Mouse (Mus musculus): Measurements from ENCODE around the gene Tmem14c.
"Not testable (repeated sequence)": the region's sequence is repeated elsewhere in the genome, so short reads cannot be mapped to it uniquely, and the experiment has no call there.

The Tmem14c gene

GRCm38 (mm10) chr13:41015829-41016634 is at the start of gene Tmem14c:
Tmem14c (plus strand) TSS chr13:41016292.
- in situ Hi-C loops (cut with MboI; ENCODE audit: low sequenced_read_pairs), result no loop called here

GRCm38 (mm10) chr13:40967609-40968008 is 48.5 kb upstream of the Tmem14c start:
- in situ Hi-C loops (cut with MboI; ENCODE audit: low sequenced_read_pairs), result no loop called here

GRCm38 (mm10) chr13:40968564-40968963 is 47.5 kb upstream of the Tmem14c start:
- in situ Hi-C loops (cut with MboI; ENCODE audit: low sequenced_read_pairs), result no loop called here

GRCm38 (mm10) chr13:40969761-40970390 is 46.2 kb upstream of the Tmem14c start:
- in situ Hi-C loops (cut with MboI; ENCODE audit: low sequenced_read_pairs), result no loop called here

GRCm38 (mm10) chr13:40971261-40971660 is 44.8 kb upstream of the Tmem14c start:
- in situ Hi-C loops (cut with MboI; ENCODE audit: low sequenced_read_pairs), result no loop called here

- in situ Hi-C loops (cut with MboI; ENCODE audit: low sequenced_read_pairs), result no loop called here
Observed at GRCm38 (mm10) chr13:40971831-40972230, 44.3 kb upstream of the Tmem14c start.

GRCm38 (mm10) chr13:40972976-40973375 is 43.1 kb upstream of the Tmem14c start:
- in situ Hi-C loops (cut with MboI; ENCODE audit: low sequenced_read_pairs), result no loop called here

GRCm38 (mm10) chr13:40977609-40978008 is 38.5 kb upstream of the Tmem14c start:
- in situ Hi-C loops (cut with MboI; ENCODE audit: low sequenced_read_pairs), result no loop called here

GRCm38 (mm10) chr13:40978652-40979051 is 37.4 kb upstream of the Tmem14c start:
- in situ Hi-C loops (cut with MboI; ENCODE audit: low sequenced_read_pairs), result no loop called here

- in situ Hi-C loops (cut with MboI; ENCODE audit: low sequenced_read_pairs), result no loop called here
Observed at GRCm38 (mm10) chr13:40979321-40979720, 36.8 kb upstream of the Tmem14c start.

GRCm38 (mm10) chr13:40982759-40983158 is 33.3 kb upstream of the Tmem14c start:
- in situ Hi-C loops (cut with MboI; ENCODE audit: low sequenced_read_pairs), result no loop called here

- in situ Hi-C loops (cut with MboI; ENCODE audit: low sequenced_read_pairs), result no loop called here
Observed at GRCm38 (mm10) chr13:40986081-40986480, 30.0 kb upstream of the Tmem14c start.

- in situ Hi-C loops (cut with MboI; ENCODE audit: low sequenced_read_pairs), result not testable (repeated sequence)
Observed at GRCm38 (mm10) chr13:40987608-40988303, 28.3 kb upstream of the Tmem14c start.

- in situ Hi-C loops (cut with MboI; ENCODE audit: low sequenced_read_pairs), result no loop called here
Observed at GRCm38 (mm10) chr13:40988418-40988817, 27.7 kb upstream of the Tmem14c start.

- in situ Hi-C loops (cut with MboI; ENCODE audit: low sequenced_read_pairs), result no loop called here
Observed at GRCm38 (mm10) chr13:40994487-40995263, 21.4 kb upstream of the Tmem14c start.

- in situ Hi-C loops (cut with MboI; ENCODE audit: low sequenced_read_pairs), result not testable (repeated sequence)
Observed at GRCm38 (mm10) chr13:40998537-40998936, 17.6 kb upstream of the Tmem14c start.

- in situ Hi-C loops (cut with MboI; ENCODE audit: low sequenced_read_pairs), result no loop called here
Observed at GRCm38 (mm10) chr13:41000140-41000925, 15.8 kb upstream of the Tmem14c start.

- in situ Hi-C loops (cut with MboI; ENCODE audit: low sequenced_read_pairs), result no loop called here
Observed at GRCm38 (mm10) chr13:41000926-41001639, 15.0 kb upstream of the Tmem14c start, which contains the start of gene Pak1ip1. Pak1ip1 (plus strand) TSS chr13:41001023.

- in situ Hi-C loops (cut with MboI; ENCODE audit: low sequenced_read_pairs), result no loop called here
Observed at GRCm38 (mm10) chr13:41002001-41002400, 14.1 kb upstream of the Tmem14c start.
